Mouse (Mus musculus): ENCODE data around the gene Pxk. TPM values are rescaled to one million over a fixed set of nuclear protein-coding genes. Genes with fewer than 3 reads are reported as not detected.
A peak's percentile ranks its signal among the peaks of the same experiment; 100 is the strongest.

Pxk gene
- polyA plus RNA-seq, 1 experiment from 2014 or later, result 39.4 TPM

DNA sequence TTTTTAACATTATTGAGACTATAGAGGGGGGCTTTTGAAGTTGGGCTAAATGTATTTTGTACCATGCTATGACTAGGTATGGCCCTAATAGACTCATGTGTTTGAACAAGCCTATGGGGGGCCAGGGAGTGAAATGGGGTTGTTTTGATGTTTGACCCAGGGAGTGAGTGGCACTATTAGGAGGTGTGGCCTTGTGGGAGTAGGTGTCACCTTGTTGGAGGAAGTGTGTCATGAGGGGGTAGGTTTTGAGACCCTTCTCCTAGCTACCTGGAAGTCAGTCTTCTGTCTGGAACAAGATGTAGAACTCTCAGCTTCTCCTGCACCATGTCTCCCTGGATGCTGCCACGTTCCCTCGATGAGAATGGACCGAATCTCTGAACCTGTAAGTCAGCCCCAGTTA lies 92.5 kb downstream of the Pxk start:
- Histone ChIP-seq H3K27me3 (no peaks in the 10 kb centered on the region), H3K36me3 (ENCODE audit: poor library complexity, severe bottlenecking) (no peaks in the 10 kb centered on the region), H3K9me3 (replicated peaks) (no peaks in the 10 kb centered on the region), H3K4me1 (no peaks in the 10 kb centered on the region), H3K4me3 (no peak overlapping the region), H3K9ac (no peak overlapping the region), H3K27ac (no peak overlapping the region), H3K4me2 (no peak overlapping the region)
- ATAC-seq, result no peak
- WGBS, result 93% methylated on average over 3 of the region's 3 CpGs

DNA sequence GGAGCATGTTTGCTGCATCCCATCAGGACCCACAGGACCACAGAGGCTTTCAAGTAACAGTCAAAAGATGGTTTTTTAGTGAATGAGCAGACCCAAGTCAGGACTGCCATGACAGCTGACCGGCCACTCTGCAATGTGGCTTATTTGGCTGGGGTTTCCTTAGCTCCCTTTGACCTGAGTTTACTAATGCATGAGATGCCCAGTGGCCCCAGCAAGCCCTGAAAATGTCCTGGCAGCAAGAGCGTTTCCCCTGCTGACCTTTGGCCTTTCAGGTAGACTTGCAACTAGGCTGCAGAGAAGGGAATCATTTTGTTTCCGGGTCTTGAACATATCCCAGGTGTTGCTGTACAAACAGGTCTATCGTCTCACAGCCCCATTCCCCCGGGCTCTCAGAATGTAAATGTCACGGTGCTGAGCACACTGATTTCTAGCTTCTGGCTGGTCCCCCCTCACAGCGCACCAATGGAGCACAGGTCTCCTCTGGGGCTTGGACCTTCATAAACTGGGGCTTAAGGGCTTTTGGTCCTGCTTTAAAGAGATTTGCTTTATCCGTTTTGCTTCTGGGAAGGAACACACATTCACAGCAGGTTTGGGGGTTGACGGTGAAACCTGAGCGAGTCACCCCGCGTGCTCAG lies 93.4 kb downstream of the Pxk start:
- no peaks in the 10 kb centered on the region for H3K9me3 ChIP-seq (replicated peaks)
- no peaks in the 10 kb centered on the region for H3K36me3 ChIP-seq (ENCODE audit: poor library complexity, severe bottlenecking)
- WGBS, result 82% methylated on average over 12 of the region's 12 CpGs
- no peak overlapping the region for H3K9ac ChIP-seq
- no peak for ATAC-seq
- H3K27me3 ChIP-seq, result no peaks in the 10 kb centered on the region
- no peak overlapping the region for H3K27ac ChIP-seq
- H3K4me1 ChIP-seq, result no peaks in the 10 kb centered on the region
- no peak overlapping the region for H3K4me3 ChIP-seq
- H3K4me2 ChIP-seq, result no peak overlapping the region

DNA sequence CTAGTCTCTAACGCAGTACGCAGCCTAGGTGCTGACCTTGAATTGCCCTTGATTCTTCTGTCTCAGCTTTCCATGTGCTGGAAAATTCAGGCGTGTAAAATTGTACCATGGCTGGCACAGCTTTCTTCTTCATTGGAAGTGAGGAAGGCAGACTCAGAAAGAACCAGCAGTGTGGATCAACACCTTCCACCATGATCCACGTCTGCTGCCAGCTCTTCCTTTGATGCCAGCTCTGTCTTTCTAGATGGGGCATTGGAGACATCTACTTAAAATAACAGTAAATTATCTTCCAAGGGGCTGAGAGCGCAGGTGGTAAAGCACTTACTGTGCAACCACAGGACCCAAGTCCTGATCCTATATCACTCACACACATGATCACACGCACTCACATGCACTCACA lies 94.7 kb downstream of the Pxk start:
- no peak overlapping the region for H3K4me3 ChIP-seq
- no peaks in the 10 kb centered on the region for H3K36me3 ChIP-seq (ENCODE audit: poor library complexity, severe bottlenecking)
- H3K9me3 ChIP-seq (replicated peaks), result no peaks in the 10 kb centered on the region
- ATAC-seq, result no peak
- no peak overlapping the region for H3K27ac ChIP-seq
- 92% methylated on average over 6 of the region's 6 CpGs for WGBS
- no peak overlapping the region for H3K4me2 ChIP-seq
- H3K9ac ChIP-seq, result no peak overlapping the region
- no peaks in the 10 kb centered on the region for H3K27me3 ChIP-seq
- no peaks in the 10 kb centered on the region for H3K4me1 ChIP-seq

- Histone ChIP-seq H3K9me3 (replicated peaks) (no peaks in the 10 kb centered on the region), H3K27me3 (no peaks in the 10 kb centered on the region), H3K9ac (no peak overlapping the region), H3K4me3 (no peak overlapping the region), H3K4me2 (no peak overlapping the region), H3K36me3 (ENCODE audit: poor library complexity, severe bottlenecking) (no peaks in the 10 kb centered on the region), H3K27ac (no peak overlapping the region), H3K4me1 (0 out of 2 replicates have a peak, but pooled peaks cover 7% of the 10 kb centered on the region)
- ATAC-seq, result no peak
- WGBS, result 80% methylated on average over 5 of the region's 5 CpGs
Measured at GRCm38 (mm10) chr14:8200769-8201168, 102.8 kb downstream of the Pxk start.

DNA sequence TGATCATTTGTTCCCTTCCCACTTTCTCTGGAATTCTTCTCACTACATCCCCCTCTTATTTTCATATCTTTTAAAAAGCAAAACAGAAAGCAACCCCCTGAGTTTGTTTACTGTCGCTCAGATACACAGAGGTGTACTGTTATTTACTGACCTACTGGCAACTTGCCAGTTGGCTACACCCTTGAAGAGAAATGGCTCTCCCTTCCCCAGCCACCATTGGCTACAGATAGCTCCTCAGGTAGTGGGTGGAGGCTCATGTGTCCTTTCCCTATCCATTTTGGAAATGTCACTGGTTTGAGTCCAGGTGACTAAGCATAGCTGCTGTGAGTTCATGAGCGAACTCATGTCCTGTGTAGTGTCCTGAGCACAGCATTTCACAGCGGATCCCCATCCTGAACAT lies 103.7 kb downstream of the Pxk start:
- no peak for ATAC-seq
- Histone ChIP-seq H3K36me3 (ENCODE audit: poor library complexity, severe bottlenecking) (no peaks in the 10 kb centered on the region), H3K27ac (no peak overlapping the region), H3K4me2 (no peak overlapping the region), H3K9ac (no peak overlapping the region), H3K4me1 (peaks cover 12% of the 10 kb centered on the region; the same call in 1 of the 2 replicates), H3K27me3 (no peaks in the 10 kb centered on the region), H3K9me3 (replicated peaks) (no peaks in the 10 kb centered on the region), H3K4me3 (no peak overlapping the region)
- 72% methylated on average over 3 of the region's 3 CpGs for WGBS

DNA sequence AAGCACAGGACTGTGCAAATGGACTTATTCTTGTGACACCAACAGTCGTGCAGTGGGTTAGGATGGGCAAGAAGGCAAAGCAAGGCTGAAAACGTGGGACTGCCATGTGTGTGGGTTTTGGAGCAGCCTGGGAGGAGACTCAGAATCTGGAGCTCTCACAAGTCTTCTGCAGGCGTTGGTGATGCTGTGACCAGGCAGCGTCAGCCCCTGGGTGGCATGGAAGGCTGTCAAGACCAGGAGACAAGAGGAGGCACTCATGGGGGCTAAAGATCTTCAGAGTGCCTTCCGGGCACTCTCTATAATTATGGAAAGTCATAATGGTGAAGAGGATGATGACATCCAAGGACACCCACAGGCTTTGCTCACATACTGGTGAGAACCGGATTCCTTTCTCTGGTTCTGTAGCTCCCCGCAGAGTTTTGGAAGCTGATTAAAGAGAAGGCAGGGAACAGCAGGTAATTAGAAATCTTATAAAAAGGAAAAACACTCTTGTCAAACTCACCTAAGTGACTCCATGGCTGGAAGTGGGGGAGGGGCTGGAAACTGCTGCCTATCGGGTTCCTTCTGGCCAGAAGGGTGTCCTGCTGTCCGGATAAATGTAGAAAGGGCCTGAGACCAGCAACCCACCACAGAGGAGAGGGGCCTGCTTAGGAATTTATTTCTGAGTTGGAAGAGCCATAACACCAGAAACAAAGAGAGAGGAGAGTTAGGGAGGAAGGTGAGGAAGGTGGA lies 108.3 kb downstream of the Pxk start:
- ATAC-seq, result no peak
- H3K36me3 ChIP-seq (ENCODE audit: poor library complexity, severe bottlenecking), result no peaks in the 10 kb centered on the region
- H3K4me2 ChIP-seq, result no peak overlapping the region
- no peak overlapping the region for H3K27ac ChIP-seq
- WGBS, result 58% methylated on average over 9 of the region's 9 CpGs
- no peaks in the 10 kb centered on the region for H3K9me3 ChIP-seq (replicated peaks)
- H3K27me3 ChIP-seq, result no peaks in the 10 kb centered on the region
- H3K9ac ChIP-seq, result no peak overlapping the region
- H3K4me3 ChIP-seq, result no peak overlapping the region
- H3K4me1 ChIP-seq, result peaks cover 15% of the 10 kb centered on the region

DNA sequence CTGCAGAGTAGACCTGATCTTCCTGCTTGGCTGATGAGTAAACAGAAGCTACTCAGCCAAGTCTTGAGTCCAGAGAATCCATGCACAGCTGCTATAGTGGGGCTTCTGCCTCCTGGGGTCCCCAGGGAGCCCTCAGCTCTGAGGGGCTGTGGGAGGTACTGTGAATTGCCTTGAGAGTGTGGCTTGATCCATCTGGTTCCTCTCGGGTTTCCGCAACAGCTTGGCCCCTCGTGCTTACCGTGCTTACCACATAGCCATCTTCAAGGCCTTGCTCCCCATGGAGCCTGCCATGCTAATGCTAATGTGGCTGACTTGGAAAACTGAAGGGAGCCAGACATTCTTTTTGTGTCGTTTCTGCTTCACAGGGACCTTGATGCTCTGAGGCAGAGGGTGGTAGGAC lies 109.1 kb downstream of the Pxk start:
- 16% methylated on average over 5 of the region's 5 CpGs for WGBS
- no peaks in the 10 kb centered on the region for H3K36me3 ChIP-seq (ENCODE audit: poor library complexity, severe bottlenecking)
- no peak overlapping the region for H3K4me2 ChIP-seq
- no peaks in the 10 kb centered on the region for H3K9me3 ChIP-seq (replicated peaks)
- H3K4me1 ChIP-seq, result peaks cover 15% of the 10 kb centered on the region
- no peak overlapping the region for H3K4me3 ChIP-seq
- peak; percentile 70 for ATAC-seq
- no peak overlapping the region for H3K9ac ChIP-seq
- H3K27me3 ChIP-seq, result no peaks in the 10 kb centered on the region
- peak overlapping the region; percentile 54 for H3K27ac ChIP-seq

GRCm38 (mm10) chr14:8207543-8207942 lies 109.5 kb downstream of the Pxk start:
- Histone ChIP-seq H3K27me3 (no peaks in the 10 kb centered on the region), H3K9ac (no peak overlapping the region), H3K9me3 (replicated peaks) (no peaks in the 10 kb centered on the region), H3K4me2 (no peak overlapping the region), H3K36me3 (ENCODE audit: poor library complexity, severe bottlenecking) (no peaks in the 10 kb centered on the region), H3K4me1 (peaks cover 15% of the 10 kb centered on the region), H3K4me3 (no peak overlapping the region), H3K27ac (peak overlapping the region; percentile 54)
- ATAC-seq, result peak; percentile 54; the same call in 1 of the 2 replicates
- 45% methylated on average over 5 of the region's 5 CpGs for WGBS

DNA sequence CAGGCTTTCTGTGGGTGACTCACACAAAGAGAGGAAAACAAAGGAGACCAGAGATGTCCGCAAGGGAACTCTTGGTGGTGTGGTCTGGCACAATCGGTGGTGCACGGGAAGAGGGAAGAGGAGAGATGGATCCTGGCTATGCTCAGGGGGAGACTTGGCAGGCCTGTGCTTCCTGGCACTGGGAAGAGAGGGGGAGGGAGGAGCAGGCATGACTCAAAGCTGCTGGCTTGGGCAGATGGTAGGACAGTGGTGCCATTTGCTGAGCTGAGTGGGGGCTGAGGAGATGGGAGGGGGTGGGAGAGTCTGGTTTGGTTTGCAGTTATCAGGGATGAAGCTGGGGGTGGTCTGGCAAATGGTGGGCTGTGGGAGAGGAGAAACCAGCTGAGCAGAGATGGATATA lies 110.9 kb downstream of the Pxk start:
- Histone ChIP-seq H3K27me3 (no peaks in the 10 kb centered on the region), H3K4me3 (no peak overlapping the region), H3K9ac (no peak overlapping the region), H3K27ac (peak overlapping the region; percentile 16; the same call in 1 of the 2 replicates), H3K4me2 (no peak overlapping the region), H3K4me1 (peaks cover 15% of the 10 kb centered on the region), H3K36me3 (ENCODE audit: poor library complexity, severe bottlenecking) (no peaks in the 10 kb centered on the region), H3K9me3 (replicated peaks) (no peaks in the 10 kb centered on the region)
- ATAC-seq, result peak; percentile 47; the same call in 1 of the 2 replicates
- 56% methylated on average over 3 of the region's 3 CpGs for WGBS

DNA sequence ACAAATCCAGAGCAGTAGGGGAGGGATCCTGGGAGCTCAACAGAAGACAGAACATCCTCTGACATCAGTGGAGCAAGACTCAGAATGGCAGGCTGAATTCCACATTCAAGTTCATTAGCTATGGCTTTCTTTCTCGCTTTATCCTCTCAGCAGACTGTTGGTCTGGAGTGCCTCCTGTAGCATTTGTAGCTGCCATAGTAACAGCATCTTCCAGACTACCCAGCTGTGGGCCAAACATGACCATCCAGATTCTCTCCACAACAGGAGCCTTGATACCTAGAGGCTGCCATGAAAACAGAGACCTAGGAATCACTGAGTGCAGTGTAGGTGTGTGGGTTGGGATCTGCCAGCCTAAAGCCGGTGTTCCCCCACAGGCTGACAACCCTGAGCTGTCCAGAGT lies 111.9 kb downstream of the Pxk start:
- no peak for ATAC-seq
- Histone ChIP-seq H3K9ac (no peak overlapping the region), H3K4me1 (peaks cover 19% of the 10 kb centered on the region), H3K27me3 (no peaks in the 10 kb centered on the region), H3K9me3 (replicated peaks) (no peaks in the 10 kb centered on the region), H3K4me3 (no peak overlapping the region), H3K4me2 (no peak overlapping the region), H3K36me3 (ENCODE audit: poor library complexity, severe bottlenecking) (no peaks in the 10 kb centered on the region), H3K27ac (no peak overlapping the region)
- 88% methylated on average over 2 of the region's 2 CpGs for WGBS

GRCm38 (mm10) chr14:8212996-8213395 lies 115.0 kb downstream of the Pxk start:
- Histone ChIP-seq H3K9ac (no peak overlapping the region), H3K36me3 (ENCODE audit: poor library complexity, severe bottlenecking) (no peaks in the 10 kb centered on the region), H3K9me3 (replicated peaks) (no peaks in the 10 kb centered on the region), H3K4me2 (no peak overlapping the region), H3K4me1 (peaks cover 29% of the 10 kb centered on the region), H3K4me3 (no peak overlapping the region), H3K27me3 (peaks cover 9% of the 10 kb centered on the region), H3K27ac (no peak overlapping the region)
- 81% methylated on average over 2 of the region's 2 CpGs for WGBS
- no peak for ATAC-seq

DNA sequence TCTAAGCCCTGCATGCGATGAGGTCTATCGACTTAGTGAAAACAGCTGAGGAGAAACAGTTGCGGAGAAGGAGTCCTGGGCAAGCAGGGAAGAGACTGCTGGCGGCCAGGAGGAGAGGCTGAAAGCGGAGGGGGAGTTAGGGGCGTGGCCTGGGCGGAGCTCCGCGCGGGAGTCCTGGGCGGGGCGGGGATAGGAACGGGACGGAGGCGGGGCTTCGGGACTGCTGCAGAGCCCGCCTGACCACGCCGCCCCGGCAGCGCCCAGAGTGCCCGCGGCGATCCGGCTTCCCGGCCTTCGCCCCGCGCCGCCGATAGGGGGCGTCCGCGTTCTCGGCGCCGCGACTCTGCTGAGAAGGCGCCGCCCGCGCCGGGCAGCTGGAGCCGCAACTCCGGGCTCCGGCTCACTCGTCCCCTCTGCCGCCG lies 115.8 kb downstream of the Pxk start, which contains the start of gene Kctd6:
Gene Kctd6 (plus strand): TSS at position 338 of the 422 bp plus-strand sequence.
- Histone ChIP-seq H3K27ac (peak within 1 kb of the TSS; percentile 82), H3K4me1 (peaks cover 37% of the 10 kb centered on the region), H3K36me3 (ENCODE audit: poor library complexity, severe bottlenecking) (no peaks in the 10 kb centered on the region), H3K9me3 (replicated peaks) (no peaks in the 10 kb centered on the region), H3K4me2 (peak within 1 kb of the TSS; percentile 82), H3K4me3 (peak within 1 kb of the TSS; percentile 61), H3K9ac (peak within 1 kb of the TSS; percentile 89), H3K27me3 (peaks cover 9% of the 10 kb centered on the region)
- 0% methylated on average over 19 of the region's 49 CpGs for WGBS
- ATAC-seq, result peak; percentile 95
